8 mouse cellular contexts compared by ENCODE assay signal in the genomic region with DNA sequence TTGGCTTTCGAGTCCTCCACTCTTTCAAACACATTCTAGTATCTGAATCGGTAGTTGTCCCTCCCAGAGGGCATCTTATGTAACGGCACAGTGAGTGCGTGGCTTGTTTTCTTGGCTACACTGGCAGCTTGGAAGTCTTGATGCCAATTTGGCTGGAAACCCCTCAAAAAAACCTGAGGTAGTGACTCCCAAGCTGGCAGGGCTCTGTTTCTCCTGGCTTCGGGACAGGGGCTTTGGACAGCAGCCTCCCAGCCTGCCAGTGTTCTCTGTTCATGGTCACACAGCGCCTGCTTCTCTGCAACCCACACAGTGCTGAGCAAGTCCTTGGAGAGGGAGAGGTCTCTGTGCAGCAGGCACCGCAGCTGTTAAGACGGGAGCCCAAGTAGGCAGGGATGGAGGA.
A peak's percentile ranks its signal among the peaks of the same experiment; 100 is the strongest.
DNase-seq lines count a peak whose midpoint lies in the region; ATAC-seq lines count a peak whose summit lies in the region.

No protein-coding gene starts in this region.

- no peaks in the 10 kb centered on the region for H3K9me3 ChIP-seq in forebrain, embryonic 10.5 days
- H3K9me3 ChIP-seq in forebrain, embryonic 11.5 days (ENCODE audit: control insufficient read depth, low read length), result no peaks in the 10 kb centered on the region
- no peaks in the 10 kb centered on the region for H3K9me3 ChIP-seq in midbrain, embryonic 16.5 days (replicated peaks; ENCODE audit: control insufficient read depth, low read length, poor library complexity, severe bottlenecking)

- peak overlapping the region; percentile 20; the same call in 1 of the 2 replicates for H3K27ac ChIP-seq in forebrain, embryonic 10.5 days
- no peak overlapping the region for H3K27ac ChIP-seq in forebrain, embryonic 11.5 days (ENCODE audit: low read depth, low read length)
- no peak overlapping the region for H3K27ac ChIP-seq in midbrain, embryonic 16.5 days (ENCODE audit: low read length)

- no peaks in the 10 kb centered on the region for H3K36me3 ChIP-seq in forebrain, embryonic 10.5 days (replicated peaks)
- no peaks in the 10 kb centered on the region for H3K36me3 ChIP-seq in forebrain, embryonic 11.5 days (ENCODE audit: control insufficient read depth, insufficient read depth, low read length)
- no peaks in the 10 kb centered on the region for H3K36me3 ChIP-seq in midbrain, embryonic 16.5 days (ENCODE audit: control insufficient read depth, insufficient read depth, low read length)

- 0 out of 2 replicates have a peak, but pooled peaks cover 5% of the 10 kb centered on the region for H3K4me1 ChIP-seq in forebrain, embryonic 10.5 days
- H3K4me1 ChIP-seq in forebrain, embryonic 11.5 days (replicated peaks; ENCODE audit: control insufficient read depth, insufficient read depth, low read length), result no peaks in the 10 kb centered on the region
- no peaks in the 10 kb centered on the region for H3K4me1 ChIP-seq in midbrain, embryonic 16.5 days (ENCODE audit: control insufficient read depth, insufficient read depth, low read length)

- no peak overlapping the region for H3K4me3 ChIP-seq in forebrain, embryonic 10.5 days
- no peak overlapping the region for H3K4me3 ChIP-seq in forebrain, embryonic 11.5 days (ENCODE audit: low read depth, low read length)
- no peak overlapping the region for H3K4me3 ChIP-seq in midbrain, embryonic 16.5 days (ENCODE audit: low read depth, low read length)

- ATAC-seq in forebrain, embryonic 11.5 days (replicated peaks; ENCODE audit: low FRiP score), result no peak
- ATAC-seq in midbrain, embryonic 16.5 days, result peak; percentile 70

- WGBS in forebrain, embryonic 10.5 days, result 91% methylated on average over 8 of the region's 8 CpGs
- 89% methylated on average over 8 of the region's 8 CpGs for WGBS in forebrain, embryonic 11.5 days
- 81% methylated on average over 8 of the region's 8 CpGs for WGBS in midbrain, embryonic 16.5 days

- no peak overlapping the region for H3K9ac ChIP-seq in forebrain, embryonic 11.5 days (ENCODE audit: low read length)
- no peak overlapping the region for H3K9ac ChIP-seq in midbrain, embryonic 16.5 days (ENCODE audit: low read depth, low read length)

- H3K4me2 ChIP-seq in forebrain, embryonic 11.5 days (ENCODE audit: low read depth, low read length, severe bottlenecking), result no peak overlapping the region
- no peak overlapping the region for H3K4me2 ChIP-seq in midbrain, embryonic 16.5 days (ENCODE audit: low read length)

- DNase-seq in forebrain, embryonic 10.5 days (ENCODE audit: extremely low spot score, low spot score), result no peak
- no peak for DNase-seq in forebrain, embryonic 11.5 days (ENCODE audit: low spot score)
- peak; percentile 51 for DNase-seq in brain, embryonic 18.5 days (ENCODE audit: low read depth, low spot score)
- peak; percentile 49 to 53 for DNase-seq in frontal cortex, postnatal 14 days (ENCODE audit: low spot score in 2 of 2)
- peak; percentile 75 to 78 for DNase-seq in layer of hippocampus, adult 8-10 months (ENCODE audit: low spot score in 2 of 2)
- no peak for DNase-seq in spleen, postnatal 10 days (ENCODE audit: low spot score in 2 of 2)
- DNase-seq in kidney, adult 9 months, result no peak

- 0 out of 2 replicates have a peak, but pooled peaks cover 4% of the 10 kb centered on the region for H3K27me3 ChIP-seq in forebrain, embryonic 10.5 days (ENCODE audit: poor library complexity, severe bottlenecking)
- H3K27me3 ChIP-seq in forebrain, embryonic 11.5 days (ENCODE audit: control insufficient read depth, insufficient read depth, low read length), result no peaks in the 10 kb centered on the region
- no peaks in the 10 kb centered on the region for H3K27me3 ChIP-seq in midbrain, embryonic 16.5 days (ENCODE audit: control insufficient read depth, insufficient read depth, low read depth, low read length)

Comparison
In these comparisons a context has a peak if more than half of its experiments do, and no peak if none do; other contexts are left out.
1. DNase-seq: peak in brain, embryonic 18.5 days (single experiment), frontal cortex, postnatal 14 days (2 of 2) and layer of hippocampus, adult 8-10 months (2 of 2); none in forebrain, embryonic 10.5 days (single experiment), forebrain, embryonic 11.5 days (single experiment), spleen, postnatal 10 days (0 of 2) and kidney, adult 9 months (single experiment).